Mouse (Mus musculus) cerebellum, adult 2 months (tissue): Measurements from ENCODE around the gene Aqp8.

Experiments
- CTCF ChIP-seq: fragments of 200-500 bp; IDR thresholded peaks from 2 replicates; pipeline ENCODE4 v1.5.1; 2011; ENCODE audit warnings: low read depth, mild to moderate bottlenecking, control low read depth, low read length, moderate library complexity, borderline replicate concordance; ENCODE audit not compliant: insufficient read depth
- POLR2A ChIP-seq: fragments of 200-500 bp; IDR thresholded peaks from 2 replicates; pipeline ENCODE4 v1.6.1; 2011; ENCODE audit warnings: low read length, control low read depth, borderline replicate concordance; ENCODE audit not compliant: insufficient read depth

DNA sequence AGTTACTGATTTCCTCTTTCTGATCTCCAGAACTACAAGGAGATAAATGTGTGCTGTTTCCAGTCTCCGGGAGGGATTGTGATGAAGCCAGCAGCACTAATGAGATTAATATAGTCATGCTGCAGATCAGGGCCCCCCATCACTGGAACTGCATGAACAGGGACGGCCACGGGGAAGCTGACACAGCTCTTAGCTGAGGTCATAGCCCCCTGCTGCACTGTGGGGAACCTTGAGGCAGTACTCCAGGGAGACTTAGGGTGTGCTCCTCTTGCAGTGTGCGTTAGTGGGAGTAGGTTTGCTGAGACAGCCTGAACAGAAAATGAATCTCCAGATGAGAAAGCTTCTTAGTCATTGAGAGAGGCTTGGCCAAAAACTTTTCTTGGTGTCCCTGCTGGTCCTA lies 30.9 kb upstream of the Aqp8 start:
- TF ChIP-seq CTCF (no peak), POLR2A (no peak)
